Mouse (Mus musculus) heart, postnatal 4 days (tissue): ENCODE data around the gene Rxra. TPM values are rescaled to one million over a fixed set of nuclear protein-coding genes. Genes with fewer than 3 reads are reported as not detected.

ENCODE experiments used
- DNase-seq: peaks from one replicate; pipeline ENCODE4 v3.0.0; 2021
- total RNA-seq, 2 experiments: library from RNA; stranded (reverse); gene quantifications; 2 replicates each; pipeline ENCODE4 v1.2.3; 2021

Gene Rxra
- total RNA-seq = 10 to 100 TPM; 39.0 to 43.2 TPM

GRCm38 (mm10) chr2:27676106-27676477 lies at the start of gene Rxra:
Rxra (plus strand) TSS chr2:27676440.
- DNase-seq = peak; percentile 69

GRCm38 (mm10) chr2:27626604-27627003 lies 49.6 kb upstream of the Rxra start:
- no peak for DNase-seq

DNA sequence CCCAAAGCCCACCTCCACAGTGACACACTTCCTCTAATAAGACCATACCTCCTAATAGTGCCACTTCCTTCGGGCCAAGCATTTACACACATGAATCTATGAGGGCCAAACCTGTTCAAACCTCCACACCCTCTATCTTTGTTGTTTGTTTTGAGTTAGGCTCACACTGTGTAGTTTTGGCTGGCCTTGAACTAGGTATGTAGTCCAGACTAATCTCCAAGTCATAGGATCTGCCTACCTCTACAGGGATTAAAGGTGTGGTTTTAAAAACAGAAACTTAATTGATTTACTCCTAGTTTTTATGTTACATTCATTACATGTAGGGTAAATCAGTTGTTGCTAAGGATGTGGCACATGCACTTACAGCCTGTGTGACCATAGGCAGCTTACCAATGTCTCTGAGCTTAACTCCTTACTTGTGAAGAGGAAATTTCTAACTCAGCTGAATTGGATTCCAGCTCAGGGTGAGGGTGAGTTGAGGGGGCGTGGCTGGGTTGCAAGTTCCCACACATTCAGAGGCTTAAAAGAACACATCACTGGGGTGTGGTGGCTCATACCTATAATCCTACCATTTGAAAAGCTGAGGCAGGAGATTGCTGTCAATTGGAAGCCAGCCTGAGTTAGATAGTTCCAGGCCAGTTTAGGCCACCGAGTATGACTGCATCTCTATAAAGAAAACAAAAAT lies 45.5 kb upstream of the Rxra start:
- DNase-seq = no peak

DNA sequence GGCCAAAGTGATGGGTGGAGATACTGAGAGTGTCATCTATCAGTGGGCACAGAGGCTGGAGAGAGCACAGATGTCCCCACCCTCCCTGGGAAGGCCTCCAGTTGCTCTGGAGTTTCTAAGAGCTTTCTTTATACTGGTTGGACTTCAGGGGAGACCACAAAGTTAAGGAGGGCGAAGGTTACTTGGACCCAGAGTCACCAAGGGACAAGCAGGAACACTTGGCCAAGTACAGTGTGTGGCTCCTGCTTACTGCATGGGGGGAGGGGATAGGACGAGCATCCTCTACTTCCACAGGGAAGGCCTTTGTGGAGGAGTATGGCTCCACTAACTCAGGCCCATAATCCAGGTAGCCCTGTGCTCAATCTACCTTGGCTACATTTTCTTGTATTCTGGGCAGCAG lies 42.8 kb upstream of the Rxra start:
- no peak for DNase-seq

DNA sequence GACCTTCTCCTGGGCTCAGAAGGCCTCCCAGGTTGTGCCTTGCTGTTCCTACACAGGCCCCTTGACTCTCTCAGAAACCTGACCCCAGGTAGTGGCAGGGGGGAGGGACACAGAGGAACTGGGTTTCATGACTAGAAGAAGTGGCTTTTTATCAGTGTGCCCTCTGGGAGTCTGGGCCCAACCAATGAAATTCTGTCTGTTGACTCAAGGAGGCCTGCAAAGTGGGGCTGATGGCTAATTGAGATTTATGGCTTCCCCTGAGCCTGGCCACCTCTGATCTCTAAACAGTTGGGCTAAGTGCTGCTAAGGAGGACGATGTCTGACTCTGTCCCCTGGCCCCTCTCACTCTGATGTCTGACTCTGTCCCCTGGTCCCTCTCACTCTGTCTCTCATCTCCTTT lies 42.2 kb upstream of the Rxra start:
- no peak for DNase-seq

GRCm38 (mm10) chr2:27635147-27635738 lies 41.0 kb upstream of the Rxra start:
- no peak for DNase-seq

DNA sequence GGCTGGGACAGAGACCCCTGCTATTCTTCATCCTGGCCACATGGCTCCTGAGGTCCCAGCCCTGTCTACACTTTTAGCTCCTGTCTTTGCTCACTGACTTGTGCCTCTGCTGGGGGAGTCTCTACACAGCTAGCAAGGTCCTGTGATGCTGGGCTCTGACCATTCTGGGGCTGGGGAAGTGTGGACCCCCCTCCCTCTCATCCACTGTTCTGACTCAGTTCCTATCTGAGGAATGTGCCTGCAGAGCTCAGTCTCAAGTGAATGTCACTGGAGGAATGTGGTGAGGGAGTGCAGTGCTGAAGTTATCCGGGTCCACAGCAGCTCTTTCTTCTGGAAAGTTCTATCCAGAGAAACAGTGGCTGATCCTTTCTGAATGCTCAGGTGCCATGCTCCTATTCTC lies 39.4 kb upstream of the Rxra start:
- DNase-seq = peak; percentile 40

DNA sequence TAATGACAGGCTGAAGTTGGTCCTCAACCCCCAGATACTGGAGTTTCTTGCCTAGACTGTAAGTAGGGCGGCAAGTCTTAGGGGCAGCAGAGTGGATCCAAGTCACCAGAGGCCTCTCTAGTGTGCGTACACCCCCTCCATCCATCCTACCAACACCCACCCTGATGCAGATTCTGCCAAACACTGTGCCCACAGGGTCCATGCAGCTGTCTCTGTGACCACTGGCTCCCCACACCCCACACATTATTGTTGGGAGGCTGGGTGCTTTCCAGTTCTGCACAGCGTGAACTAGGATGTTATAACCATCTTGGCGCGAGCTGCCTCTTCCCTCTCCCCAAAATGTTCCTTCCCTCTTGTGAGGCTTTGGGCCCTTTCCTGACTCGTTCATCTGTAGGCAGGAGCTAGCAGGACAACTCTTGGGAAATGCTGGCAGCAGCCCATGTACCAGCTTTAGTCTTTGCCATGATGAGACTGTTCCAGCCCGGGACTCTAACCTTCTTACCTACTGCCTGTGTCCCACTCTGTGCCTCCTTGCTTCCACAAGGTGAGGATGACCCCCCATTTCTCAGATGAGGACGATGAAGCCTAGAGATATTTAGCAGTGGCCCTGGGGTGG lies 38.9 kb upstream of the Rxra start:
- DNase-seq = no peak

DNA sequence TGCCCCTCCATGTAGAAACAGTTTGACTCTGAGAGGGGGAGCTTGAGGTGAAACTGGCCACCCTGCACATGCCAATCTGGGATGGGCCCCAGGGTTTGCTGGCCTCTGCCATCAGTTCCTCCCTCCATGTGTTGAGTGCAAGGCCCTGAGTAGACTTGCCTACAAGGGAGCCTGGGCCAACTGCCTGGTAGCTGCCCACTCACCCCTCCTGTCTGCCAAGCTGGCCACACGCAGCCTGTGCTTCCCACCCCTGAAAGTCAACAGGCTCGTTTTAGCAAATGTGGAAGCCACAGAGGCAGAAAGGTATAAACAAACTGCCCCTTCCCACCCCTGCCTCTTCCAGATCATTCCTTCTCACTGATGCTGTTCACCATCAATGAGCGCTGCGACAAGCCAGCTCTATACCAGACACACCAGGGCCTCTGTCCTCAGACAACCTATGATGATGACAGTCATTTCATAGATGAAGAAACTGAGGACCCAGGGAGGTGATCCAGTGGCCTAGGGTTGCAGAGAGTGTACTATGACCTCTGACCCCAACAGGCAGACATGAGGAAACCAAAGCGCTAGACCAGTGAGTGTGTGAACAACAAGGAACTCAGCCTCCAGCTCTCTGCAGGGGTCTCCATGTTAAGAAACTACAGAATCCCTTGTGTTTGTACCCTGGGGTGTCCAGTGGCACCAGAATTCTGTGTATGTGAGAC lies 36.5 kb upstream of the Rxra start:
- DNase-seq = no peak

GRCm38 (mm10) chr2:27640900-27641479 lies 35.2 kb upstream of the Rxra start:
- no peak for DNase-seq

GRCm38 (mm10) chr2:27644547-27645120 lies 31.6 kb upstream of the Rxra start:
- DNase-seq = peak; percentile 51

GRCm38 (mm10) chr2:27645471-27645870 lies 30.8 kb upstream of the Rxra start:
- DNase-seq = no peak

GRCm38 (mm10) chr2:27649862-27650661 lies 26.2 kb upstream of the Rxra start:
- DNase-seq = no peak

GRCm38 (mm10) chr2:27650991-27651390 lies 25.2 kb upstream of the Rxra start:
- no peak for DNase-seq

- peak; percentile 48 for DNase-seq
Observed at GRCm38 (mm10) chr2:27653496-27654030, 22.7 kb upstream of the Rxra start.

DNA sequence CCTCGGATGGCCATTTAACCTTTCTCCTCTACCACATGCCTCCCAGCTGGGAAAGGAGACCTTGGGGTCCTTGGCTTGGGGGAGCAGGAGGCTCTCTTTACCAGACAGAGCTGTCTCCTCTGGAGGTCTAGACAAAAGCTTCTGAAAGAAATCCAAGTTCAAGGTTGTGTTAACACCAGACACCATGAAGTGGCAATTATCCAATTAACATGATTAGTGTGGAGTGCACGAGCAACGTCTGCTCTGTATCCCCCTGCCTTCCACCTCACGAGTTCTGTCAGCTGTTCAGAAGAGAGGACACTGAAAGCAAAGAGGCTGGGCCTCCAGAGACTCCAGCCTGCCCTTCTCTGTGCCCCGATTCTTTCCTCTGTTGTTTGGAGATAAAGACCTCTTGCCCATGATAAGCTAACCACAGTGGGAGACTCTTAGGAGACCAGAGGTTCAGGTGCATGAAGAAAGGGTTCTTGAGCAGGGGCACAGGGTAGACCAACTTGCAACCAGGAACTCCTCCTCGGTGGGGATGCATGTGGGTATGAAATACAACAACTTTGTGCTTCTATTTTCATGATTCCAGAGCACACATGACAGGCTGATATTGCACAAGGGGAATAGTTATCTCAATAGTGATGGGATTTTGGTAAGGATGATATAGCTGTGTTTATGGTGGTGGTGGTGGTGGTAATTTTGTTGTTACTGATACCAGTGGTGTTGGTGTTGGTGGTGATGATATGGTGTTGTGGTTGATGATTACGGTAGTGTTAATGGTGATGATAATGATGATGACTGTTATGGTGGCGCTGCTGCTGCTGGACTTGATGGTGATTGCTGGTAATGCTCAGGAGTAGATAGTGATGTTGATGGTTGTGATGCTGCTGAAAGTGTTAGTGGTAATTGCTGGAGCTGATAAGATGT lies 21.7 kb upstream of the Rxra start:
- DNase-seq = no peak

DNA sequence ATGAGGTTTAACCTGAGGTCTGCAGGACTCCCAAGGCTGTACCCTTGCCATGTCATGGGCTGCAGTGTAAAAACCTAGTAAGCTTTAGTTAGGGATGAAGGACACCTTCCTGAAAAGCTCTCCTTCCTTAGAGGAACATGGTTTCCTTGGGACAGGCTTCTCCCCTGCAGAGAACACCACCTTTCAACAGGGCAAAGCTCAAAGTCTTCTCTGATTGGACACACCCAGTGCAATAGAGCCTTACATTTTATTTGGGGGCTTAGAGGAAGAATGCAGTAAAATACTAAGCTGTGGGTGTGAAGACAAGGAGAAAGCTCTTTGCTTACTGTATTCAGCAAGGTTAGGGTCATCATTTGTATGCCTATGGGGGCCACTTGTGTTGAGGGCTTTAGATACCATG lies 19.7 kb upstream of the Rxra start:
- no peak for DNase-seq

GRCm38 (mm10) chr2:27665284-27665683 lies 11.0 kb upstream of the Rxra start:
- no peak for DNase-seq

DNA sequence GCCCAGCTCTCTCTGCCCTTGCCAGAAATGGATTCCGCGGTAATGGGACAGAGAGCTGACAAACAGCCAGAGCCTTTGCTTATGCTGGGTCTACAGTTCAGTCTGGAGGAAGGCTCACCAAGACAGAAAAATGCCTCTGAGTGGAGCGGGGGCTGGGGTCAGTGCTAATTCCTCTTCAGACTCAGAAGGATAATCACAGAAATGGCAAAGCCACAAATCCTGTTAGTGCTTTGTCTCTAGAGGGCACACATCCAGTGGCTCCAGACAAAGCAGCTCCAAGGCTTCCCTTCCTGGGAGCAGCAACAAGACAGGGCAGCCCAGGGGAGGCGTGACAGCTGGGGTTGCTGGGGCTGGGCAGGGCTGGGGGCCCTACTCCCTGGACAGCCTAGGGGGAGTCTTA lies 9.5 kb upstream of the Rxra start:
- DNase-seq = no peak

DNA sequence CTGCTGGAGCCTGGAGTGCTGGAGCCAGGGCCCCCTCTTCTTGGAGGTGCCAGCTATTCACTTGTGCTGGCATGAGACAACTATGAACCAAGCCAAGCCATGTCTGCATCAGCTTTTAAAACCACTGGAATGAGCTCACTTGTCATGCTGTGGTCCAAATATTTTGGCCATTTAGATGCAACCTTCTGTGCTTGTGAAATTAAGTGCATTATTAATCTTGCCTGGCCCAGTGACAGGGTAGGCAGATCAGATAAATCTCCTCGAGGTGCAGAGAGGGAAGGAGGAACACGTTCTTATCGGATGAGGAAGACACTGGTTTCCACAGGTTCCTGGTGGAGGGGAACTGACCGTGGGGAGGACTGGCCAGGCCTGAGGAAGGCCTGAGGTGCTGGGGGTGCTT lies 8.6 kb upstream of the Rxra start:
- no peak for DNase-seq

GRCm38 (mm10) chr2:27670746-27671145 lies 5.5 kb upstream of the Rxra start:
- DNase-seq = no peak
